Mouse (Mus musculus): ENCODE results near the gene Prpf19. TPM values are rescaled to one million over a fixed set of nuclear protein-coding genes. Genes with fewer than 3 reads are reported as not detected.

The Prpf19 gene
- total RNA-seq, 1 experiment from 2014 or later: 140 TPM

DNA sequence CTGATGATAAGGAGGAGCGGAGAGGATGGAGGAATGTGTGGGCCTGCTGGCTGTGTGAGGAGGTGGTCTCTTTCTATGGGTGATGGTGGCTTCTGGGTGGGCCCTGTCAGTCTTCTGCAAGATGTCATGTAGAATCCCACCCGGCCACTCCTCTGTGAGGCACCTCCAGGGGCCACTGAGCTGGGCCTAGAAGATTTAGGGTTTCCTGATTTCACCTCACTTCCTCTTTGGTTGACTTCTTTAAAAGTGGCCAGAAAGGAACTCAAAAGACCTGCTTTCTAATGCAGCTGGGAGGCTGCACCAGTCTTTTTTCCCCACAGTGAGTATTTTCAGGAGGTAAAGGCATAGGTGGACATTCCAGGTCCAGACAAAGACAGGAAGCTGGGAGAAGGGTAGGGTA is 35.6 kb downstream of the Prpf19 start:
- 0 out of 2 replicates have a peak, but pooled peaks have one; percentile 50 for ATAC-seq (replicated peaks; ENCODE audit: low read depth, poor library complexity, severe bottlenecking)

DNA sequence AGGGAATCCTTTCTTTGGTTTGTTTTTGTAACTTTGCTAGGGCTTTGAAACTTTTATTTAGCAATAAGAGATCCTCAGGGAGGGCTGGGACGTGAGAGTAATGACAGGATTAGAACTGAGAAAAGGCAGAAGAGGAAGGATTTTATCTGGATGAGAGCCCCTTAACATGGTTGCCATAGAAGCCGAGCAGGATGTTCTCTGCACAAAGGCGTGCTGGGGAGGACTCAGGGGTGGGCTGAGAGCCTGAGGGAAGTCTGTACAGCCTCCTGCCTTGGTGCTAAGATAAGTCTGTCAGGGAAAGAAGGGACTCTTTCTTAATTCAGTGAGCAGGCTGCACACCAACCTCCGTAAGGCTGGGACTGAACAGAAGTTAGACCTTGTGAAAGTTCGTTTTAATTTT is 40.0 kb downstream of the Prpf19 start:
- no peak for ATAC-seq (replicated peaks; ENCODE audit: low read depth, poor library complexity, severe bottlenecking)

GRCm38 (mm10) chr19:10936077-10936476 is 41.0 kb downstream of the Prpf19 start:
- no peak for ATAC-seq (replicated peaks; ENCODE audit: low read depth, poor library complexity, severe bottlenecking)

DNA sequence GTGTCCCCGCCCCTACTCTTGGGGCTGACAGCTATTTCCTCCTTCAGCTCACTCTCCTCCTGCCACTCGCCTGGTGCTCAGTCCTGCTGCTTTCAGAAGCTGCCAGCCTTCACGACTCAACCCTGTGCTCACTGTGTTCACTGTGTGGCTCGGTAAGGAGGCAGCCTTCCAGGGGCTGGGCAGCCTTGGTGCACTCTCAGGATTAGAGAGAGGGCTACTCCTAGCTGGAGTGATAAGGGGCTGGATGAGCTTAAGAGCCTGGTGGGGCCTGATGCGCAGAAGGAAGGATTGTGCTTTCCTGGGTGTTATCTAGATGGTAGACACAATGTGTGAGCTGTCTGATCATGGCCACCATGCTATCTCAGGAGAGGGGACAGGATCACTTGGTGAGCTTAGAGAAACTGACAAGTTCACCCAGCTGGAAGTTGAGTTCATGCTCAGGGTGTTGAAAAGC is 42.1 kb downstream of the Prpf19 start, which contains the start of gene Ptgdr2:
Gene Ptgdr2 (plus strand): TSS at position 51 of the 454 bp plus-strand sequence.
- ATAC-seq (replicated peaks; ENCODE audit: low read depth, poor library complexity, severe bottlenecking): no peak

GRCm38 (mm10) chr19:10938771-10939170 is 43.7 kb downstream of the Prpf19 start:
- ATAC-seq (replicated peaks; ENCODE audit: low read depth, poor library complexity, severe bottlenecking): no peak

DNA sequence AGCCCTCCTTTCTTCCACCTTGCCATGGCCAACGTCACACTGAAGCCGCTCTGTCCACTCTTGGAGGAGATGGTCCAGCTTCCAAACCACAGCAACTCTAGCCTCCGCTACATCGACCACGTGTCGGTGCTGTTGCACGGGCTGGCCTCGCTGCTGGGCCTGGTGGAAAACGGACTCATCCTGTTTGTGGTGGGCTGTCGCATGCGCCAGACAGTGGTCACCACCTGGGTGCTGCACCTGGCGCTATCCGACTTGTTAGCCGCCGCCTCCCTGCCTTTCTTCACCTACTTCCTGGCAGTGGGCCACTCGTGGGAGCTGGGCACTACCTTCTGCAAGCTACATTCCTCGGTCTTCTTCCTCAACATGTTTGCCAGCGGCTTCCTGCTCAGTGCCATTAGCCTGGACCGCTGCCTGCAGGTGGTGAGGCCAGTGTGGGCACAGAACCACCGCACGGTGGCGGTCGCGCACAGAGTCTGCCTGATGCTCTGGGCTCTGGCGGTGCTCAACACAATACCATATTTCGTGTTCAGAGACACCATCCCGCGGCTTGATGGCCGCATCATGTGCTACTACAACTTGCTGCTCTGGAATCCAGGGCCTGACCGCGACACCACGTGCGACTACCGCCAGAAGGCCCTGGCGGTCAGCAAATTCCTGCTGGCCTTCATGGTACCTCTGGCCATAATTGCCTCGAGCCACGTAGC is 45.2 kb downstream of the Prpf19 start:
- ATAC-seq (replicated peaks; ENCODE audit: low read depth, poor library complexity, severe bottlenecking): peak; percentile 85

- ATAC-seq (replicated peaks; ENCODE audit: low read depth, poor library complexity, severe bottlenecking): peak; percentile 13; the same call in 1 of the 2 replicates
Observed at GRCm38 (mm10) chr19:10940801-10941457, 45.9 kb downstream of the Prpf19 start.

- ATAC-seq (replicated peaks; ENCODE audit: low read depth, poor library complexity, severe bottlenecking): peak; percentile 15; the same call in 1 of the 2 replicates
Observed at GRCm38 (mm10) chr19:10943955-10944354, 48.9 kb downstream of the Prpf19 start.

DNA sequence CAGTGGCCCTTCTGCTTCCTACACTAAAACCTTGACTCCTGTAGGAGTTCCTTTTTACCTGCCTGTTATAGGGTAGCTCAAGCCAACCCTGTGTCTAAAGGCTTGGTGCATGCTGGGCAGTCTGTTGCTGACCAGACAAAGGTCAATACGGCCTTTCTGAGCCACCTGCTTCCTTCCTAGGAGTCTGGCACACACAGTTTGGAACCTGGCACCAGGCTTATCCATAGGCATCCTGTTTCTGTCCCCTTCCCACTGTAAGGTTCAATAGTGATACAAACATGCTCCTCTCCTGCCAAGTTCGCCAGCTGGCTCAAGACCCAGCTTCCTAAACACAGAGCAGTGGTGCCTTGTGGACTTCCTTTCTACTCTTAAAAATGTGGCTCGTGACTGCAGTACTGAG is 51.5 kb downstream of the Prpf19 start:
- no peak for ATAC-seq (replicated peaks; ENCODE audit: low read depth, poor library complexity, severe bottlenecking)

GRCm38 (mm10) chr19:10947219-10947618 is 52.2 kb downstream of the Prpf19 start:
- no peak for ATAC-seq (replicated peaks; ENCODE audit: low read depth, poor library complexity, severe bottlenecking)

DNA sequence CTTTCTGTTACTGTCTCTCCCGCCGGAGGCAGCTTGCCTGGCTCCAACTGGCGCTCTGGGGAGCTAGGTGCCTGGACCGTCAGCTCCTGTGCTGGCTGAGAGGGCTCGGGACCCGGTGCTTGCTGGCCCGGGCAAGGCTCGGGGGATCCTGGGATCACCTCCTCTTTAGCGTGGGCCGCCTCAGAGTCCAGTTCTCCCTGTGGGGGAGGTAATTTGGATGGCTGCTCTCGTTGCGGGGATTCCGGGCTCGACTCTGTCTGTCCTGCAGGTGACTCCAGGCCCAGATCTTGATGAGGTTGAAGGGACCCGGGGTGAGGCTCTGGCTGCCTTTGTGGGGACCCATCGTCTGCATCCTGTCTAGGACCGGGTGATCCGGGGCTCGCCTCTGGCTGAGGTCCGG is 53.4 kb downstream of the Prpf19 start:
- 0 out of 2 replicates have a peak, but pooled peaks have one; percentile 5 for ATAC-seq (replicated peaks; ENCODE audit: low read depth, poor library complexity, severe bottlenecking)

DNA sequence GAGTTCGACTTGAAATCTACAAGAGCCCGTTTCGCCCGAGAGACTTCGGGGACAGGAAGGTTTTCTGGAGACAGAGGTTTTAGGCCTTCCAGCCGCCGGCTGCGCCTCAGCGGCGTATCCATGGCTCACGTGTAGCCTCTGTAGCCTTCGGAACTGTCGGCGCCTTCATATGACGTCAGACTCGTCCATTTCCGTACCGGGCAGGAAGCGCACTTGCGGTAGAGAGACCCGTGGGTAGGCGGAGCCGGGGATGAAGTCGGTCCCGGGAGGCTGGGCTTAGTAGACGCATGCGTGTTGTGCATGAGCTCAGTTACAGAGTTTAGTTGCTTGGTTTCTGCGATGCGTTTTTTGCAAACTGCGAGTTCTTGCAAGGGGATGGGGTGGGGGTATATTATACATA is 54.1 kb downstream of the Prpf19 start, which contains the start of gene Ccdc86:
Gene Ccdc86 (minus strand): TSS at position 155 of the 400 bp plus-strand sequence.
- peak; percentile 95 for ATAC-seq (replicated peaks; ENCODE audit: low read depth, poor library complexity, severe bottlenecking)

GRCm38 (mm10) chr19:10949558-10949957 is 54.5 kb downstream of the Prpf19 start:
- no peak; the same call in 1 of the 2 replicates for ATAC-seq (replicated peaks; ENCODE audit: low read depth, poor library complexity, severe bottlenecking)

- no peak for ATAC-seq (replicated peaks; ENCODE audit: low read depth, poor library complexity, severe bottlenecking)
Observed at GRCm38 (mm10) chr19:10952021-10952939, 57.2 kb downstream of the Prpf19 start.

Other genes with a start within 250 kb of the Prpf19 start
- not detected in 2 replicates for gene Pga5, start 217.2 kb upstream of the Prpf19 start, total RNA-seq (2017)
- 6.5 and 11.5 TPM in 2 replicates for gene Vps37c, start 206.5 kb upstream of the Prpf19 start, total RNA-seq (2017)
- gene Cd5, start 156.2 kb upstream of the Prpf19 start, total RNA-seq (2017): 0.53 TPM in 1 of 2 replicates, not detected in the other
- 0.46 and 0.87 TPM in 2 replicates for gene Cd6, start 65.2 kb upstream of the Prpf19 start, total RNA-seq (2017)
- 0.39 TPM in 1 of 2 replicates, not detected in the other for gene Slc15a3, start 55.5 kb upstream of the Prpf19 start, total RNA-seq (2017)
- 0.19 and 0.46 TPM in 2 replicates for gene Tmem132a, start 25.3 kb upstream of the Prpf19 start, total RNA-seq (2017)
- 16.2 and 24.7 TPM in 2 replicates for gene Tmem109, start 13.2 kb upstream of the Prpf19 start, total RNA-seq (2017)
- gene Zp1, start 25.4 kb downstream of the Prpf19 start, total RNA-seq (2017): not detected in 2 replicates
- 0.23 TPM in 1 of 2 replicates, not detected in the other for gene Ptgdr2, start 41.9 kb downstream of the Prpf19 start, total RNA-seq (2017)
- gene Ccdc86, start 54.0 kb downstream of the Prpf19 start, total RNA-seq (2017): 13.9 and 21.4 TPM in 2 replicates
- gene Ms4a10, start 79.4 kb downstream of the Prpf19 start, total RNA-seq (2017): not detected in 2 replicates
- gene Ms4a15, start 98.0 kb downstream of the Prpf19 start, total RNA-seq (2017): not detected in 2 replicates
- not detected in 2 replicates for gene Ms4a18, start 122.8 kb downstream of the Prpf19 start, total RNA-seq (2017)
- gene Ms4a8a, start 185.9 kb downstream of the Prpf19 start, total RNA-seq (2017): not detected in 2 replicates
- not detected in 2 replicates for gene 1700017D01Rik, start 235.6 kb downstream of the Prpf19 start, total RNA-seq (2017)